Mouse (Mus musculus) testis, adult 2 months (tissue): Measurements from ENCODE around the gene Cda. TPM values are rescaled to one million over a fixed set of nuclear protein-coding genes. Genes with fewer than 3 reads are reported as not detected.
A peak's percentile ranks its signal among the peaks of the same experiment; 100 is the strongest.

ENCODE experiments used
- H3K27ac ChIP-seq: fragments of 200-500 bp; 2 replicates; pipeline ENCODE4 v1.5.1; 2012; ENCODE audit warnings: low read depth, low read length; ENCODE audit not compliant: control insufficient read depth, insufficient read depth
- H3K27me3 ChIP-seq: fragments of 200-500 bp; 2 replicates; pipeline ENCODE4 v1.6.1; 2012; ENCODE audit warnings: mild to moderate bottlenecking, low read length, moderate library complexity; ENCODE audit not compliant: control insufficient read depth, insufficient read depth
- H3K36me3 ChIP-seq: fragments of 200-500 bp; 2 replicates; pipeline ENCODE4 v1.6.1; 2012; ENCODE audit warnings: mild to moderate bottlenecking, low read length; ENCODE audit not compliant: control insufficient read depth, insufficient read depth
- H3K4me1 ChIP-seq: fragments of 200-500 bp; 2 replicates; pipeline ENCODE4 v1.6.1; 2012; ENCODE audit warnings: low read length; ENCODE audit not compliant: control insufficient read depth, insufficient read depth
- H3K4me3 ChIP-seq: fragments of 200-500 bp; 2 replicates; pipeline ENCODE4 v1.5.1; 2012; ENCODE audit warnings: low read depth, mild to moderate bottlenecking, low read length, moderate library complexity, mixed read lengths; ENCODE audit not compliant: control insufficient read depth
- CTCF ChIP-seq: fragments of 200-500 bp; IDR thresholded peaks from 2 replicates; pipeline ENCODE4 v1.5.1; 2012; ENCODE audit warnings: low read depth, mild to moderate bottlenecking, inconsistent platforms, low read length, moderate library complexity; ENCODE audit not compliant: control insufficient read depth, insufficient read depth, insufficient replicate concordance
- POLR2A ChIP-seq: fragments of 200-500 bp; IDR thresholded peaks from 2 replicates; pipeline ENCODE4 v1.6.1; 2012; ENCODE audit warnings: low read depth, mild to moderate bottlenecking, inconsistent platforms, low read length, moderate library complexity; ENCODE audit not compliant: control insufficient read depth
- polyA plus RNA-seq: library from polyadenylated mRNA; depleted of rRNA; stranded (reverse); fragments of >200 nt; gene quantifications from 2 replicates; pipeline ENCODE4 v1.2.3, GENCODE M21; 2012

The Cda gene
- polyA plus RNA-seq, 1 experiment = 0.61 TPM

DNA sequence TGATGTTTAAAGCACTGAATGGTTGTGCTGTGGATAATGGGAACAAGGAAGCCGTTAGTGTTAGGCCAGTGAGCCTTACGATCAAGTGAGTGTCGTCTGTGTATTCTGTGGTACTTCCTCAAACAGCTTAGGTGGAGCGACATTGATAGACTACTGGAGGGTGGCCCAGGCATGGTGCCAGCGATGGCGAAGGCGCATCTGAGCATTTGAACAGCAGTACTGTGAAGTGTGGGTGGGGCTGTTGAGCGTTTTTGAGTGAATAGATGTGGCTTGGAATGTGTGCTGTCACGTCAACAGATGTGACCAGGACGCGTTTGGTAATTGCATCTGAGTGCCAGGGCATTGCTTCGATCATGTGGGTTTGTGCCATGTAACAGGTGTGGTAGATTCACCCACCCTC is 60.1 kb downstream of the Cda start:
- Histone ChIP-seq H3K27ac (no peak overlapping the region), H3K4me3 (no peak overlapping the region), H3K4me1 (peaks cover 5% of the 10 kb centered on the region), H3K36me3 (no peaks in the 10 kb centered on the region; the same call in 1 of the 2 replicates), H3K27me3 (no peaks in the 10 kb centered on the region)
- TF ChIP-seq POLR2A = no peak
- TF ChIP-seq CTCF = no peak

DNA sequence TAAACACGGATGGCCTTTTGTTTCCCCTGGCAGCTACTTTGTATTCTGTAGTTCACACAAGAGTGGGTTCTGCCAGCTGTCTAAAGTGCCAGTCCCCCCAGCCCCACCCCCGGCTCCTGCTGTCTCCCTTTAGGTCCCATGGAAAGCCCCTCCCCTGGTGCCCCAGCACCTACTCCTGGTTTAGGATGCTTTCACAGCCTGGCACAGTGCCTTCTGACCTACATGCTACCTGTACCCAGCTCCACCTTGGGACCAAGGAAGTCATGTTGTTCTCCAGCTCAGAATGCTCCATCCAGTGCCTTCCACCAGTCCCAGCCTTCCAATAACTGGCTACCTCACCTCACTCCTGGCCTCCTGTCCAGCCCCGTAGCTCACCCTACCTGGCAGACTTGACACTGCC is 60.8 kb downstream of the Cda start:
- no peak for TF ChIP-seq POLR2A
- TF ChIP-seq CTCF = no peak
- Histone ChIP-seq H3K27ac (no peak overlapping the region), H3K36me3 (no peaks in the 10 kb centered on the region; the same call in 1 of the 2 replicates), H3K4me1 (peaks cover 5% of the 10 kb centered on the region), H3K27me3 (no peaks in the 10 kb centered on the region), H3K4me3 (no peak overlapping the region)

DNA sequence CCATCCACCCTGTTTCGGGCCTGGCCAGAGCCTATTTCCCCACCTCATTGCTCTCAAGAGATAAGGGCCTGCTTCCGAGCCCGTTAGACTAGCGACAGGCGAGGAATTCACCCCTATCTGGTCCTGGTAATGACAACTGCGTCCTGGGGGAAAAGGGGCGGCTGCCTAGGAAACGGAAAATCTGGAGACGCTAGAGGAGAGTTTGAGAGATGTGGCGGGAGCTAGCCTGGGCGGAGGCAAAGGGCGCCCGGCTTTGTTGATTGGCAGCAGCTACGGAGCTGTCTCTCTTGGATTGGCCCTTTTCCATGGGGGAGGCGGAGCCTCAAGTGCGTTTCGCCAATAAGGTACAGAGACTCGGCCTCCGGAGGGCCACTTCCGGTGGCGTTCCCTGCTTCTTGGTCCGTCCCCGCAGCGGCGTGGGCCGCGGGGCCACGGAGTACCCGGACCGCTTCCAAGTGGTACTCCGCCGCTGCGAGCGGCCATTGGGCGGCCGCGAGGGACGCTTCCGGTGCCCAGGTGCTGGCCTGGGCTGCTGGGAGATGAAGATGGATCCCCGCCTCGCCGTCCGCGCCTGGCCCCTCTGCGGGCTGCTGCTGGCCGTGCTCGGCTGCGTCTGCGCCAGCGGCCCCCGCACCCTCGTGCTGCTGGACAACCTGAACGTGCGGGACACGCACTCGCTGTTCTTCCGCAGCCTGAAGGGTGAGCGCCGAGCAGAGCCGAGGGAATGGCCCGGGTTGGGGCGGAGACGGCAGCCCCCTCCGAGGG is 63.3 kb downstream of the Cda start, which contains the start of gene Ddost:
TSS of gene Ddost (plus strand) at position 391 of the 765 bp plus-strand sequence.
- no peaks in the 10 kb centered on the region for H3K27me3 ChIP-seq
- H3K4me3 ChIP-seq = peak within 1 kb of the TSS; percentile 78
- TF ChIP-seq POLR2A = peak; percentile 76
- TF ChIP-seq CTCF = no peak
- peaks cover 5% of the 10 kb centered on the region for H3K4me1 ChIP-seq
- no peaks in the 10 kb centered on the region for H3K36me3 ChIP-seq
- H3K27ac ChIP-seq = peak within 1 kb of the TSS; percentile 74

DNA sequence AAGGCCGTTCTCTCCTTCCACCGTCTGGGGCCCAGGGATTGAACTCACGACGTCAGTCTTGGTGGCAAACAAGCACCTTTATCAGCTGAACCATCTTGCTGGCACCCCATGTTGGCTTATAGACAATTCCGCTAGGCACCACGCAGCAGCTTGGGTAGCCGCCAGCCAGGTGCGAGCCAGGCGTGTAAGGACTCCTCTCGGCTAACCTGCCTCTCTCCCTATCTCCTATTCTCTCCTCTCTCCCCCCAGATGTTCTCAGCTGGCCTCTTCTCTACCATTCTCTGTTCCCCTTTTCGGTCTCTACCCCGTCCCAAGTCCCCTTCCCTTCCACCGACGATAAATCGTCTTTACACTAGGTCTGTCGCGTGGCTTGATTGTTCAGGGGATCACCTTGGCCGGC is 64.0 kb downstream of the Cda start:
- H3K4me1 ChIP-seq = peaks cover 5% of the 10 kb centered on the region
- no peaks in the 10 kb centered on the region for H3K27me3 ChIP-seq
- H3K27ac ChIP-seq = peak overlapping the region; percentile 74; the same call in 1 of the 2 replicates
- no peak for TF ChIP-seq POLR2A
- no peak for TF ChIP-seq CTCF
- H3K36me3 ChIP-seq = no peaks in the 10 kb centered on the region
- peak overlapping the region; percentile 78 for H3K4me3 ChIP-seq

DNA sequence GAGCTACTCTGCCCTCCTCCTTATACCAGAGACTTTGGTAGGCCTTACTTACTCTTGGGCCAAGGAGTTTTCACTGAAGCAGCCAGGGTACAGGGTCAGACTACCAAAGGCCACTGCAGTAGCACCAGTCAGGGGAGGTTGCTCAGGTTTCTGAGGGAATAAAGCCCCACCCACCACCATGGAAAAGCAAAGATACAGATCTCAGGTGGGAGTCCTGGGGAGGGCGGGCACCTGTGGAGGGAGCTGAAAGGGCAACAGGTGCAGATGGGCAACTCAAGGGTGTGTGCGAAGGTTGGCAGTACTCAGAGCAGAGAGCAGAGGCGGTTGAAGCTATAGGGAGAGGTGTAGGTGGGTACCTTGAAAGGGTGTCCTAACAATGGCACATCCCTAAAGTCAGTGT is 64.8 kb downstream of the Cda start:
- Histone ChIP-seq H3K27ac (no peak overlapping the region), H3K27me3 (no peaks in the 10 kb centered on the region), H3K4me3 (no peak overlapping the region), H3K36me3 (no peaks in the 10 kb centered on the region), H3K4me1 (peaks cover 5% of the 10 kb centered on the region)
- TF ChIP-seq CTCF (no peak), POLR2A (no peak)

DNA sequence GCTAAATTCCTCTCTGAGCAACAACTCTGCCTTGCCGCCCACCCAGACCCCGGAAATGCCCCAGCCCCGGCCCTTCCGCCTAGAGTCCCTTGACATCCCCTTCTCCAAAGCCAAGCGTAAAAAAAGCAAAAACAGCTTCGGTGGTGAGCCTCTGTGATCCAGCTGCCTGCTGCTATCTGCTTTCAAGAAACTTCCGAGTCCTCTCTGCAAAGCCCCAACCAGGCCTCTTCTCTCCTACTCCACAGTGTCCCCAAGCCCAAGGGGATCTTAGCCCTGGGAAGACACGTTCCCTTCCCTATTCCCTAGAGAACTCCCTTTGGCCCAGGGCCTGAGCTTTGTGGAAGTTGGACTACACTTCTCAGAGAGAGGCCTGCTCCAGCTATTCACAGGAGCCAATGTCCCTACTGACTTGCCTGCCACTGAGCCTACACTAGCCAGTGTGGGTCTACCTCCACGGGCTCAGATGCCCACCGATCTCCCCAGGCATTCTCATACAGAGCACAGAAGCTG is 66.5 kb downstream of the Cda start:
- no peaks in the 10 kb centered on the region for H3K36me3 ChIP-seq
- peaks cover 5% of the 10 kb centered on the region for H3K4me1 ChIP-seq
- H3K4me3 ChIP-seq = no peak overlapping the region
- H3K27ac ChIP-seq = no peak overlapping the region
- TF ChIP-seq POLR2A (no peak), CTCF (no peak)
- H3K27me3 ChIP-seq = no peaks in the 10 kb centered on the region

DNA sequence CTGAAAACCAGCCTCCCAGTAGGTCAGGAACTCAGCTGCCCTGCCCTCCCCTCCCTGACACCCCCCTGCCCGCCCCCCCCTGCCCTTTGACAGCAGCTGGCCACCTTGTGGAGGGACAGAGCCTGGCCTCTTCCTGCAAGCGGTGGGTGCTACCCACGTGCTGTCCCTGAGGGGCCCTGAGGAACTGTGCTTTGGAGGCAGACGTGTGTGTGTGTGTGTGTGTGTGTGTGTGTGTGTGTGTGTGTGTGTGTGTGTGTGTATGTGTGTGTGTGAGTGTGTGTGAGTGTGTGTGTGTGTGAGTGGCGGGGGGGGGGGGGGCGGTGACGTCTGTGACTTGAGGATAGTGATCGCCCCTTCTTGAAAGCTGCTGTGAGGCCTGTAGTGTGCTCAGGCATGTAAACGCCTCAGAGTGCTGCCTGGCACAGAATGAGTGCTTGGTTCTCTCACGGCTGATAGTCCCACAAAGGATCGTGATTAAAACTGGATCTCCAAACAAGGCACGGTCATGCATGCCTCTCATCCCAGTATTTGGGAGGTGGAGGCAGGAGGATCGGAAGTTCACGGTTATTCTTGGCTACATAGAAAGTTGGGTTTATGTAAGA is 73.7 kb downstream of the Cda start:
- Histone ChIP-seq H3K36me3 (no peaks in the 10 kb centered on the region), H3K4me1 (no peaks in the 10 kb centered on the region), H3K27ac (no peak overlapping the region), H3K4me3 (no peak overlapping the region), H3K27me3 (no peaks in the 10 kb centered on the region)
- TF ChIP-seq POLR2A = no peak
- TF ChIP-seq CTCF = no peak
